Mouse (Mus musculus): ENCODE measurements around the gene Phf20. TPM values are rescaled to one million over a fixed set of nuclear protein-coding genes. Genes with fewer than 3 reads are reported as not detected.

Gene Phf20
- polyA plus RNA-seq, 1 experiment, result 5.9 TPM

GRCm38 (mm10) chr2:156352413-156353165, 156.3 kb downstream of the Phf20 start:
- WGBS, result 77% methylated on average over 8 of the region's 8 CpGs
- no peak for DNase-seq (ENCODE audit: low read depth, low spot score)

- DNase-seq (ENCODE audit: low read depth, low spot score), result no peak
- WGBS, result 35% methylated on average over 7 of the region's 7 CpGs
These were observed 157.0 kb downstream of the Phf20 start for GRCm38 (mm10) chr2:156353265-156353692.

GRCm38 (mm10) chr2:156356031-156356430, 159.8 kb downstream of the Phf20 start:
- WGBS, result 38% methylated on average over 7 of the region's 7 CpGs
- DNase-seq (ENCODE audit: low read depth, low spot score), result no peak

Other genes with a start within 250 kb of the Phf20 start
- gene Cep250, start 240.0 kb upstream of the Phf20 start, polyA plus RNA-seq (2012; rRNA removed), result 4.7 and 8.2 TPM in 2 replicates
- 1.4 and 1.8 TPM in 2 replicates for gene 6430550D23Rik, start 188.5 kb upstream of the Phf20 start, polyA plus RNA-seq (2012; rRNA removed)
- gene Ergic3, start 188.4 kb upstream of the Phf20 start, polyA plus RNA-seq (2012; rRNA removed), result 291 and 343 TPM in 2 replicates
- gene Fer1l4, start 143.5 kb upstream of the Phf20 start, polyA plus RNA-seq (2012; rRNA removed), result 0.06 and 0.45 TPM in 2 replicates
- 0.47 and 0.86 TPM in 2 replicates for gene Spag4, start 131.3 kb upstream of the Phf20 start, polyA plus RNA-seq (2012; rRNA removed)
- gene Cpne1, start 84.5 kb upstream of the Phf20 start, polyA plus RNA-seq (2012; rRNA removed), result 28.4 and 52.4 TPM in 2 replicates
- 3.9 and 8.1 TPM in 2 replicates for gene Rbm12, start 84.5 kb upstream of the Phf20 start, polyA plus RNA-seq (2012; rRNA removed)
- gene Gm28036, start 69.4 kb upstream of the Phf20 start, polyA plus RNA-seq (2012; rRNA removed), result 1.1 and 3.1 TPM in 2 replicates
- gene Romo1, start 52.4 kb upstream of the Phf20 start, polyA plus RNA-seq (2012; rRNA removed), result 172 and 173 TPM in 2 replicates
- 34.1 and 48.5 TPM in 2 replicates for gene Nfs1, start 52.3 kb upstream of the Phf20 start, polyA plus RNA-seq (2012; rRNA removed)
- 26.0 and 35.1 TPM in 2 replicates for gene Rbm39, start 16.2 kb upstream of the Phf20 start, polyA plus RNA-seq (2012; rRNA removed)
- 0.36 and 0.70 TPM in 2 replicates for gene Cnbd2, start 115.8 kb downstream of the Phf20 start, polyA plus RNA-seq (2012; rRNA removed)
- gene Scand1, start 116.2 kb downstream of the Phf20 start, polyA plus RNA-seq (2012; rRNA removed), result 94.7 and 113 TPM in 2 replicates
- 15.2 and 17.1 TPM in 2 replicates for gene Epb41l1, start 224.4 kb downstream of the Phf20 start, polyA plus RNA-seq (2012; rRNA removed)